Mouse (Mus musculus): ENCODE data around the gene Naa20.

DNA sequence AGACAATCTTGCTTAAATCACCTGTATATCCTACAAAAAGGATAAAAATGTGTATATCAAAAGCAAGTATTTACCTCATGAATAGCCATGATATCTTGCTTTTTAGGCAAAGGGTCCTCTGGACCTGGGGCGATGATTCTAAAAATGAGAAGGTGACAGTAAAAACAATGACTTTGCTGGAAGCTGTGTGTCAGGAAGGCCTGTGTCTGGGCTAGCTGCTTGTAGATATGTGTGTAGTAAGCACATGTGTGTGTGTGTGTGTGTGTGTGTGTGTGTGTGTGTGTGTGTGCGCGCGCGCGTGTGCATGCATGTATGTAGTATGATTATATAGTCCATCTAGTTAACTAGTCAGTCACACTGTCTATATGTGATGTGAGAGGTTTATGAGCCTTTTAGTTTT lies 8.1 kb upstream of the Naa20 start:
- no peak for TF ChIP-seq EP300 (optimal IDR thresholded peaks at IDR 0.05)
- TF ChIP-seq CTCF (IDR thresholded peaks at IDR 0.05; ENCODE audit: low read depth): no peak
